Mouse (Mus musculus): ENCODE results near the gene Csf1.

DNA sequence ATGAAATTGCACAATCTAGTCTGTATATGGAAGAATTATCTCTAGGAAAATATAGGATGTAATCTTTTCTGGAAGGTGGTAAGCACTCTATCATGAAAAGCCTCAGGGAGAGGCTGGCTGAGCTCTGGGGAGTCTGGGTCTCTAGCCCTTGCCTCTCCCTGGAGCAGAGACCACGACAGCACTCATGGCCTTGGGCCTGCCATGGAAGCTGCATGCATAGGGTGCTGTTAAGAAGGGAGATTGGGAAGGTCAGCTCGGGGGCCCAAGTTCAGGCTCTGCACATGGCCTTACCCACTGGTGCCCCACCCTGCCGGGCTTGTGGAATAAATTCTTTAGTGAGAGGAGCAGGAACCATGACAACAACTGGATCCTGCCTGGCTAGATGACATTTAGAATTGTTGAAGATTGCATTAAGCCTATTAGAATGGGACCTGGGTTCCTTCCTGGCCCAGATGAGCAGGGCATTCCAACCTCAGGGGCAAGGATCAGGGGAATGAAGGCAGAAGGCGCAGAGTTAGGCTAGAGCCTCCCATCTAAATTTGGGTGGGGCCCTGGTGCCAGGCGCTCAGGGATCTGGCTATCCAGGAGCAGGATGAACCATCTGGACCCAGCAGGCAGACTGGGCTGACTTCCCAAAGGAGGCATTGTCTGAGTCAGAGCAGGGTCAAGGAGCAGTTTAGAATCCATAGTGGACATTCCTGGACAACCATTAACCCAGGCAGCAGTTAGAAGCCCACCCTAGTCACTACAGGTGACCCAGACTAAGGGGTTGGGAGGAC is 4.4 kb downstream of the Csf1 start:
- no peak for TF ChIP-seq CTCF (IDR thresholded peaks at IDR 0.05; ENCODE audit: borderline replicate concordance, extremely low read depth, insufficient read depth, insufficient read length)
- no peak for TF ChIP-seq POLR2A (IDR thresholded peaks at IDR 0.05; ENCODE audit: borderline replicate concordance, extremely low read depth, insufficient read depth, insufficient read length, poor library complexity, severe bottlenecking)
